Mouse (Mus musculus): ENCODE data around the gene Cbll1.

GRCm38 (mm10) chr12:31458474-31458873, 40.9 kb downstream of the Cbll1 start:
- TF ChIP-seq CTCF (IDR thresholded peaks at IDR 0.05; ENCODE audit: extremely low read depth, insufficient read depth, insufficient read length, insufficient replicate concordance) (no peak), POLR2A (IDR thresholded peaks at IDR 0.05; ENCODE audit: low read depth, low read length) (no peak)

Data from spleen, adult 2 months (tissue).